Mouse (Mus musculus): ENCODE measurements at regions not wholly inside any gene's neighbourhood (a gene's known extent, or its start where the extent isn't known, plus 50 kb on each side); places are given as distances from the start of the nearest gene placed in this dataset.

DNA sequence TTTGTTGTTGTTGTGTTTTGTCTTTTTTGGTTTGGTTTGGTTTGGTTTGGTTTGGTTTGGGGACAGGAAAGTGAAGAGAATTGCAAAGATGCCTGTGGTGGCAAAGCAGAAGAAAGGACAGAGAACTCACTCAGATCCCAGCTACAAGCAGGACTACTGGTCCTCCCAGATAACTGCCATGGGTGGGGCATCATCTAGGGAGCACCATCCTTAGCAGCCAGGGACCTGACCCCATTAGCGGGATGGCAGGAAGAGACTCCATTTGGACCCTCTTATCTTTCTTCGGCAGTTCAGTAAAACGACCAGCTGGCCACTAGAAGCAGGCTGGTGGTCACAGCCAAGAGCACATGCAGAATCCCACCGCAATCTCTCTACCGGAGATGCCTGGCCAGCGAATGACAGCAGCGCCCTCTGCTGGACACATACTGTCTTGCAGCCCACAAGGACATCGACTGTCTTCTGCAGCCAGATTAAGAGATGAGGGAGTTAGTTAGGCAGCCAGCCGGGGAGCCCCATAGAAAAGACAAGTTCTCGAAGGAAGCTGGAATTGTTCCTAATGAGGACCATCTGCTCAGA, 119.8 kb downstream of the Gm9195 start:
- in situ Hi-C loops (cut with MboI; ENCODE audit: low pct_unique_long_range_greater_than_20kb), result loop anchor here (10.0 kb wide), 1 partner anchor 143 kb away; no protein-coding TSS in a partner anchor
- ChIA-PET POLR2A (interaction anchor here (0.6 kb wide), 1 partner anchor 783 kb away, joined by 5 read pairs; no protein-coding TSS in a partner anchor), CTCF (no interaction called here)
- peaks cover under 1% of the 10 kb centered on the region for H3K27me3 ChIP-seq
- peak; percentile 79 for TF ChIP-seq CTCF (IDR thresholded peaks at IDR 0.05)
- ATAC-seq (no peak), DNase-seq (ENCODE audit: low read depth, low spot score) (no peak)

DNA sequence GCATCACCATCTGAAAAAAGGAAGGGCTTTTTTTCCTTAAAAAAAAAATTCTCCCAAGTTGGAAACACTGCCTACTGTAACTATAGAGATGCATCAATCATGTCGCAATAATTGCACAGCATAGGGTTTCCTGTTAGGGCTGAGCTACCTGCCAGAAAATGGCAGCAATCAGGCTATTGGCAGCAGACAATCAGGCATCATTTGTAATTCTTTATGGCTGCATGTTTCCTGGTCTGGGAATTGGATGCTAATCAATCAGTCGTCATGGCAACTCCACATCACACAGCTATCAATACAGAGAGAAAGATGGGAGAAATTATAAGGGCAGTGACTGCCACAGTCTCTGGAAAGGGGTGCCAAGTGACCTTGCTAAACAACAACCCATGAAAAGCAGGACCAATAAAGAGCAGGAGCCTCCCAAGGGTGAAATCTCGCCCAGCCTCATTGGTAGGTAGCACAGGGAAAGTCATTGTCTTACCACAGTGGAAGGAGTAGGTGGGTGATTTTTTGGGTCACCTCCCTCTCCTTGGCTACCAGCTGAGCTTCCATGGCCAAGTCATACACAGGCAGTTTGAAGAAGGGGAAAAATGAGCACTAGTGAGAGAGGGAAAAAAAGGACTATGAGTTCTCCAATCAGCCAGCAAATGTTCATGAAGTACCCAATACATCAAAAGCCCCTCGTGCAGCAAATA, 130.7 kb downstream of the Gm9195 start:
- ChIA-PET POLR2A (no interaction called here), CTCF (no interaction called here)
- ATAC-seq, result no peak
- in situ Hi-C loops (cut with MboI; ENCODE audit: low pct_unique_long_range_greater_than_20kb), result no loop called here
- peaks cover 12% of the 10 kb centered on the region for H3K27me3 ChIP-seq
- TF ChIP-seq CTCF (IDR thresholded peaks at IDR 0.05), result no peak
- DNase-seq (ENCODE audit: low read depth, low spot score), result no peak

DNA sequence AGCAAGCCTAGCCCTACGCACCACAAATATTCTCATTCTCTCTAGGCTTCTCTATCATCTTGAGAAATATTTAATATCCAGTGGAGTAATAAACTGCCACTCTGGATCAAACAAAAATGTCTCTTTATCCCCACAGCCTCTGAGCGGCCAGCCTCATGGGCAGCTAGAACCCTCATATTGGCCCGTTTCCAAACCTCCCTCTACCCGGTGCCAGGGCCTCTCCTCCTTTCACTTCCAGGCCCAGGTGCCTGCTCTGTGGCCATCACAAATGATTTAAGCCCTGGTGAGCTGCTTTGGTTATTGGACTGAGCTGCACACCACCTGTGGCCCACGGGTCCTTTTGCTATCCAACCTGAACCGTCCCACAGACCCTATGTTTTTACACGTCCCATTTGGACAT, 131.5 kb downstream of the Gm9195 start:
- TF ChIP-seq CTCF (IDR thresholded peaks at IDR 0.05), result no peak
- DNase-seq (ENCODE audit: low read depth, low spot score), result no peak
- POLR2A ChIA-PET, result no interaction called here
- ATAC-seq, result no peak
- CTCF ChIA-PET, result no interaction called here
- in situ Hi-C loops (cut with MboI; ENCODE audit: low pct_unique_long_range_greater_than_20kb), result no loop called here
- H3K27me3 ChIP-seq, result peaks cover 12% of the 10 kb centered on the region

DNA sequence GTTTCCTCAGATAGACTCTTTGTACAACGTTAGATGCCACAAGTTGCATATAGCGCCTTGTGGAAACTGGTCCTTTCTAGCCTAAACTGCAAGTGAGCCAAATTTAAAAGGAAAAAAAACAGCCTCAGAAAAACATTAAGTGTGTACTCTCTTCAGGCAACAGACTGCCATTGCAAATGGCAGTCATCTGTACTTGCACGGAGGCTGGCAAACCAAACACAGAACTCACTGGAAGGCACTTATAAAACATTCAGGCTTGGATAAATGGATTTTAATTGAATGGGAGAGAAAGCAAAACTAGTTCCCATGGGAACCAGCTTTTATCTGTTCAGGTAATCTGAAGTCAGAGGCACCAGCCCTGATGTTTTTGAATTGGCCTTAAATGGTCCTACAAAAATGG, 133.7 kb downstream of the Gm9195 start:
- no peak for ATAC-seq
- ChIA-PET POLR2A (no interaction called here), CTCF (no interaction called here)
- peaks cover 12% of the 10 kb centered on the region for H3K27me3 ChIP-seq
- TF ChIP-seq CTCF (IDR thresholded peaks at IDR 0.05), result no peak
- DNase-seq (ENCODE audit: low read depth, low spot score), result no peak
- in situ Hi-C loops (cut with MboI; ENCODE audit: low pct_unique_long_range_greater_than_20kb), result no loop called here

DNA sequence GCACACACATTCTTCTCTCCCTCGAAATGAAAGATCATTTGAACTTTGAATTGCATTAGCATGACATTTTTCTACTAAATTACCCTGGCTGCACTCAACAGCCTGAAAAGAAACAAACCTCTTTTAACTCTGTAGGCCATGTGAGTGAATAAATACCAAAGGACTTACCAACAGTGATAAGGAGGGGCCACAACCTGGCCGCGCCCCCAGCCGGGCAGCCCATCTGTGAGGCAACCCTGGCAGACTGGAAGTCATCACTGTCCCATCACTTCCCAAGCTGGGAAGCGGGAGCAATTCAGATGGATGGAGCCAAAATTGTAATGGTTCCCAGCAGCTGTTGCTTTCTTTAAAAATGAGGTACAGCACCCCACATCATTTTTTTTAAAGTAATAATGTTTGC, 149.5 kb downstream of the Gm9195 start:
- ATAC-seq (no peak), DNase-seq (ENCODE audit: low read depth, low spot score) (no peak)
- in situ Hi-C loops (cut with MboI; ENCODE audit: low pct_unique_long_range_greater_than_20kb), result no loop called here
- H3K27me3 ChIP-seq, result peaks cover 8% of the 10 kb centered on the region
- CTCF ChIA-PET, result no interaction called here
- TF ChIP-seq CTCF (IDR thresholded peaks at IDR 0.05), result no peak
- POLR2A ChIA-PET, result no interaction called here

DNA sequence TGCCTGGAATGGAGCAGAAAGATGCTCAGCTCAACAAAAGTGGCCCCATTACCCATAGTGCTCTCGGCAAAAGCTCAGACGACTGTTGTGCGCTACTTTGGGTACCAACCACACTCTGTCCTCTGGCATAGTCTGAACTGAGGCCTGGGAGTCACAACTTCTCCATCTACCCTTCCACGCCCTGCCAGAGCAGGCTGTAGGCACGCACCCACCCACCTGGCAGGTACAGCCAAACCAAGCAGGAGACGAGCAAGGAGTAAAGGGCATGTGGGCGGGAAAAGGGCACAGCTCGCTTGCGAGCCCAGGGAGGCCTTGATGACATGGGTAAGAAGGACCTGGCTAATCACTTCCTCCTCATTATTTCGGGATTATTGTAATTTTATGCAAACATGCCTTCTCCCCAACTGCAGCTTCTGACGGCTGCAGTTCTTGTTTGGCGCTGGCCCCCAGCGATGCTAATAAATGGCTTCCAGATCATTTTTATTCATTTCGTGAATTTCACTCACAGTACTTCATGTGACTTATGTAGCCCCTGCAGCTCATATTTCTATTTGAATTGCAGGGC, 150.0 kb downstream of the Gm9195 start:
- in situ Hi-C loops (cut with MboI; ENCODE audit: low pct_unique_long_range_greater_than_20kb), result no loop called here
- CTCF ChIA-PET, result no interaction called here
- DNase-seq (ENCODE audit: low read depth, low spot score) (no peak), ATAC-seq (no peak)
- peaks cover 8% of the 10 kb centered on the region for H3K27me3 ChIP-seq
- POLR2A ChIA-PET, result no interaction called here
- no peak for TF ChIP-seq CTCF (IDR thresholded peaks at IDR 0.05)

DNA sequence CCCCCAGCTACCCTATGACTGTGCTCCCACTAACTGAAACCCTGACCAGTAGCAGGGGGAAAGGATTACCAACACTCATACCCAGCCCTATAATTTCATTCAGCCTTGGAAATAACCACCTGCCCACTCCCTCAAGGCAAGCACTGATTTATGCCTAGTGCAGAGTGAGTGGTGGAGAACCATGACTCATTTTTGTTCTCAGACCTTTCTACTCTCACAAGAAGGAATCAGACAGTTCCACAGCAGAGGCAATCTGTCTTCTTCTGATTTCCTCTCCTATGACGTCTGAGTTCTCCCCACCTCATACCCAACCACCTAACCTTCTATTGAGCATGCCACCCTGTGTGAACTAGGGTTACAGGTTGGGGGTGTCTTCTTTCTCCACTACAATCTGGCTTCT, 153.6 kb downstream of the Gm9195 start:
- CTCF ChIA-PET, result no interaction called here
- POLR2A ChIA-PET, result no interaction called here
- in situ Hi-C loops (cut with MboI; ENCODE audit: low pct_unique_long_range_greater_than_20kb), result no loop called here

DNA sequence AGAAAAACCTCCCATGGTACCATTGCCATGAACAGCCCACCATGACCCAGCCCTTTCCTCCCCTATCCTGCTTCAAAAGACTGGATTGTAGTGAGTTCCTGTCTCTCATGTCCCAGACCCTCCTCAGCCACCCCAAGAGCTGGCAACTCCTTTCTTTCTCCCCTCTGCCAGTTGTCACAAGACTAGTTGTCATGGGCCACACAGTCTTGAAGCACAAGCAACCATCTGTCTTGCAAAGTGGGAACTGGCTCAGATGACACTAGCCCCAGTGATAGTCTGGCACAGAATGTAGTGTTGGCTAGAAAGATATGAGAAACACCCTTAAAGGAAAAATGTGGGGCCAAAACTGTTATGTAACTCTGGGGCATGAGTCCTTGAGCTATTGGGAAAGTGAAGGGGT, 187.8 kb downstream of the Gm9195 start:
- CTCF ChIA-PET, result no interaction called here
- no peak for TF ChIP-seq CTCF (IDR thresholded peaks at IDR 0.05)

More for the DNA sequence above, 153.6 kb downstream of the Gm9195 start:
- DNase-seq (ENCODE audit: low read depth, low spot score) (no peak), ATAC-seq (no peak)
- peaks cover 8% of the 10 kb centered on the region for H3K27me3 ChIP-seq
- TF ChIP-seq CTCF (IDR thresholded peaks at IDR 0.05), result no peak

DNA sequence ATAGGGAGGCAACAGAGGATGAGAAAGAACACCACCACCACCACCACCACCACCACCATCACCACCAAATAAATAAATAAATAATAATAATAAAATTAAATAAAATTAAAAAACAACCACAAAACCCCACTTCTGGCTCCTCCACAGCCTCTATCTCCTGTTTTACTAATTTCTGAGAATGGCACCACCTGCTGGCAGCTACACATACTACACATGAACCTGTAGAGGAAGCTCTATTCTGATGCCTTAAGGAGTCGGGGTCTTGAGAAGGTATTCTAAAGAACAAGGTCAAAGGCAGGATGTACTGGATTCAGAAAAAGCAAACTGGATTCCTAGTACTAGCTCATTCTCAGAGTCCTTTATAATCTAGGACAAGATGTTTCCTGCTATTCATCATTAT, 191.6 kb downstream of the Gm9195 start:
- peak; percentile 49 for TF ChIP-seq CTCF (IDR thresholded peaks at IDR 0.05)
- ChIA-PET CTCF (no interaction called here), POLR2A (no interaction called here)
- peaks cover 9% of the 10 kb centered on the region for H3K27me3 ChIP-seq
- no peak for ATAC-seq
- DNase-seq (ENCODE audit: low read depth, low spot score), result no peak
- in situ Hi-C loops (cut with MboI; ENCODE audit: low pct_unique_long_range_greater_than_20kb), result no loop called here

More for the DNA sequence above, 187.8 kb downstream of the Gm9195 start:
- in situ Hi-C loops (cut with MboI; ENCODE audit: low pct_unique_long_range_greater_than_20kb), result no loop called here
- no peak for ATAC-seq
- H3K27me3 ChIP-seq, result peaks cover 9% of the 10 kb centered on the region
- POLR2A ChIA-PET, result no interaction called here
- no peak for DNase-seq (ENCODE audit: low read depth, low spot score)

DNA sequence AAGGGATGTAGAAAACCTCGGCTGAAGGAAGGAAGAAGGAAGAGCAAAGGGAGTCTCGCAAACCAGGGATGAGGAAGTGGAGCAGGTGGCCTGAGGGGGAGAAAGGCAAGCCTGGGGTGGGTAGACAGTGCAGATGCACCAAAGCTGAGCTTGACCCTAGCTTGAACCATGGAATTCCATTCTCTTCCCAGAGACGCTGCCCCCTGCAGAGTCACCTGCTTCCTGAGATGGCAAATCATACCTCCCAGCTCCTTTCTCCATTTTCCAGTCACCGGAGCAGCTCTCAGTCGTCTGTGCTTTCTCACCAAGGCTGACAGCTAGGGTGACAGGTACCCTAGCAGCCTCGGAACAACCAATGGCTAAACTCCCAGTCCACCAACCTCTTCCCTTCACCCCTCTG, 197.0 kb downstream of the Gm9195 start:
- TF ChIP-seq CTCF (IDR thresholded peaks at IDR 0.05), result no peak
- no peak for ATAC-seq
- CTCF ChIA-PET, result interaction anchor here (1.2 kb wide), 1 partner anchor 1515 kb away, joined by 3 read pairs; no protein-coding TSS in a partner anchor
- in situ Hi-C loops (cut with MboI; ENCODE audit: low pct_unique_long_range_greater_than_20kb), result loop anchor here (10.0 kb wide), 2 partner anchors 1510 to 1610 kb away; no protein-coding TSS in a partner anchor
- H3K27me3 ChIP-seq, result peaks cover 4% of the 10 kb centered on the region
- no peak for DNase-seq (ENCODE audit: low read depth, low spot score)
- POLR2A ChIA-PET, result no interaction called here

DNA sequence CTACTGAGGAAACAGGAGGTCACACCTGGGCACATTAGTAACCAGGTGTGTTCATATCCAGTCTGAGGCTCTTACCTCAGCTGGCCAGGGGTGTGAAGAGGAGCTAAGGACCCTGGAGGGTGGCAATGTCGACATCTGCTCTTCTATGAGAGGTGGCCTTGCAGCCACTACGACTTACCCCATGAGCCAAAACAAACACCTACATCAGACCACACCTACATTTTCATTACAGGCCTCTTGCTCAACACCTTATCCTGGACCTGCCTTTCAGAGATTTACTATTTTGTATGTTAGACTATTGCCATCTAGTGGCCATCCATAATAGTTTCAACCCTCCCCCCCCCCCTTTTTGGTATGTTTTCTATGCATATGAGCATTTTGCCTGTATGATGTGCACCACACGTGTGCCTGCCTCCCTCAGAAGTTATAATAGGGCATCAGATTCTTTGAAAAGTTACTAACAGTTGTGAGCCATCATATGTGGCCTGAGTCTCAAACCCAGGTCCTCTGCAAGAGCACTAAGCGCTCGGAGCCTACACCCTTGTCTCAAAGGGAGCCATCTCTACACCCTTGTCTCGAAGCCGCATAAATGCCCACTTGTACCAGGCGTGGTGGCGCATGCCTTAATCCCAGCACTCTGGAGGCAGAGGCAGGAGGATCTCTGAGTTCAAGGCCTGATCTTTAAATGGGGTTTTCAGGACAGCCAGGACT, 197.8 kb downstream of the Gm9195 start:
- peak; percentile 47 for TF ChIP-seq CTCF (IDR thresholded peaks at IDR 0.05)
- peaks cover 4% of the 10 kb centered on the region for H3K27me3 ChIP-seq
- DNase-seq (ENCODE audit: low read depth, low spot score) (peak; percentile 1), ATAC-seq (peak; percentile 31)
- ChIA-PET CTCF (interaction anchor here (1.2 to 1.6 kb wide), 2 partner anchors 15 to 1514 kb away, joined by 3 to 4 read pairs; no protein-coding TSS in a partner anchor), POLR2A (no interaction called here)
- in situ Hi-C loops (cut with MboI; ENCODE audit: low pct_unique_long_range_greater_than_20kb), result loop anchor here (10.0 kb wide), 2 partner anchors 1509 to 1609 kb away; no protein-coding TSS in a partner anchor

All from Patski (cell line).